Mouse (Mus musculus): Measurements from ENCODE around the gene Fxn.

DNA sequence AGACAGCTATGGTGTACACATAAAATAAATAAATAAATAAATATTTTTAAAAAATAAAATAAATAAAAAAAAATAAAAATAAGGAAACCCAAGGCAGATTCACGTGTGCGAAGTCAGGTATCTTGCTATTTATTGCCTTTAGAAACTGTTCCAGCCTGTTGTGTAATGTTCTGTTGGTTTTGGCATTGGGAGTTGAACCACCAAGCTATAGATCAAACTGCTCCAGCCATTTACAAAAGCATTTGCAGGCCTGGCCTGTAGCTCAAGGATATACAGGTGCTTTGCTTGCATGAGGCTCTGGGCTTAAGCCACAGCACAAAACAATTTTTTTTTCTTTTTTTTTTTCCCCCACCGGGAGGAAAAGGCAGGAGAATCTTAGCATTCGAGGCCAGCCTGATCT lies 42.4 kb downstream of the Fxn start:
- TF ChIP-seq EP300 (IDR thresholded peaks at IDR 0.05): no peak
- no peak for TF ChIP-seq CTCF (IDR thresholded peaks at IDR 0.05)
